Mouse (Mus musculus): ENCODE data around the gene Gm4737. TPM values are rescaled to one million over a fixed set of nuclear protein-coding genes. Genes with fewer than 3 reads are reported as not detected.

The Gm4737 gene
- total and polyA plus RNA-seq, 3 experiments: 51.4 to 154 (median 118) TPM

GRCm38 (mm10) chr16:46148661-46149341 lies 6.1 kb downstream of the Gm4737 start:
- H3K9ac ChIP-seq (ENCODE audit: insufficient read depth, low read depth): no peak overlapping the region
- H3K36me3 ChIP-seq (replicated peaks in 1 of 2; ENCODE audit: control insufficient read depth in 1 of 2, insufficient read depth in 1 of 2, low read length in 1 of 2): no peaks in the 10 kb centered on the region
- H3K27me3 ChIP-seq (replicated peaks): no peaks in the 10 kb centered on the region
- H3K79me2 ChIP-seq (replicated peaks; ENCODE audit: control insufficient read depth, extremely low read depth, insufficient read depth, poor library complexity, severe bottlenecking): no peaks in the 10 kb centered on the region
- TF ChIP-seq ZC3H11A (IDR thresholded peaks at IDR 0.05; ENCODE audit: low read depth, low read length): no peak
- no peak for TF ChIP-seq EP300 (IDR thresholded peaks at IDR 0.05; ENCODE audit: low read length)
- no peak for TF ChIP-seq MAZ (IDR thresholded peaks at IDR 0.05; ENCODE audit: low read depth, low read length)
- no peak for TF ChIP-seq GABPA (IDR thresholded peaks at IDR 0.05; ENCODE audit: insufficient replicate concordance, low read depth, low read length)
- TF ChIP-seq MAX (IDR thresholded peaks at IDR 0.05; ENCODE audit: low read length): no peak
- no peak for TF ChIP-seq KAT2A (IDR thresholded peaks at IDR 0.05; ENCODE audit: insufficient replicate concordance, low read length)
- TF ChIP-seq USF1 (IDR thresholded peaks at IDR 0.05; ENCODE audit: low read depth, low read length): no peak
- TF ChIP-seq SIN3A (IDR thresholded peaks at IDR 0.05; ENCODE audit: low read length): no peak
- no peak for TF ChIP-seq ZNF384 (IDR thresholded peaks at IDR 0.05; ENCODE audit: low read depth, low read length)
- no peak for TF ChIP-seq POLR2AphosphoS2 (IDR thresholded peaks at IDR 0.05; ENCODE audit: low read depth, low read length)
- no peak for TF ChIP-seq BHLHE40 (IDR thresholded peaks at IDR 0.05; ENCODE audit: low read depth, low read length)
- TF ChIP-seq CHD1 (IDR thresholded peaks at IDR 0.05; ENCODE audit: low read depth, low read length): no peak
- no peak for TF ChIP-seq MEF2A (IDR thresholded peaks at IDR 0.05; ENCODE audit: borderline replicate concordance, low read depth, low read length)
- TF ChIP-seq RAD21 (IDR thresholded peaks at IDR 0.05; ENCODE audit: low read depth, low read length): no peak
- TF ChIP-seq JUN (IDR thresholded peaks at IDR 0.05; ENCODE audit: insufficient read depth, low read depth, low read length): no peak
- TF ChIP-seq E2F4 (IDR thresholded peaks at IDR 0.05; ENCODE audit: insufficient replicate concordance, low read depth, low read length): no peak
- no peak for TF ChIP-seq CTCF (conservative IDR thresholded peaks at IDR 0.05 in 1 of 2, IDR thresholded peaks at IDR 0.05 in 1 of 2; ENCODE audit: low read depth in 2 of 2, low read length in 2 of 2)
- no peak overlapping the region for H3K4me3 ChIP-seq (replicated peaks in 1 of 3; ENCODE audit: low read depth in 2 of 3, low read length in 2 of 3, poor library complexity in 1 of 3)
- no peaks in the 10 kb centered on the region for H3K4me1 ChIP-seq (ENCODE audit: control insufficient read depth in 1 of 2, insufficient read depth in 2 of 2)
- dilution Hi-C loops (cut with MboI; ENCODE audit: extremely low pct_ligation_motif_present, extremely low pct_unique_long_range_greater_than_20kb, low sequenced_read_pairs) (no loop called here), in situ Hi-C loops (cut with MboI; ENCODE audit: low pct_ligation_motif_present, low pct_unique_long_range_greater_than_20kb, low sequenced_read_pairs) (no loop called here)
- H3K9me3 ChIP-seq (replicated peaks; ENCODE audit: low read length): peaks cover 35% of the 10 kb centered on the region
- H3K4me2 ChIP-seq (ENCODE audit: insufficient read depth, low read depth, poor library complexity, severe bottlenecking): no peak overlapping the region
- no peak overlapping the region for H3K27ac ChIP-seq (ENCODE audit: insufficient read depth, low read depth)
- no peak for DNase-seq (ENCODE audit: extremely low read depth)

GRCm38 (mm10) chr16:46146962-46147361 lies 7.9 kb downstream of the Gm4737 start:
- H3K79me2 ChIP-seq (replicated peaks; ENCODE audit: control insufficient read depth, extremely low read depth, insufficient read depth, poor library complexity, severe bottlenecking): no peaks in the 10 kb centered on the region
- H3K4me1 ChIP-seq (ENCODE audit: control insufficient read depth in 1 of 2, insufficient read depth in 2 of 2): no peaks in the 10 kb centered on the region
- H3K36me3 ChIP-seq (replicated peaks in 1 of 2; ENCODE audit: control insufficient read depth in 1 of 2, insufficient read depth in 1 of 2, low read length in 1 of 2): no peaks in the 10 kb centered on the region
- no peak overlapping the region for H3K27ac ChIP-seq (ENCODE audit: insufficient read depth, low read depth)
- no peak for DNase-seq (ENCODE audit: extremely low read depth)
- in situ Hi-C loops (cut with MboI; ENCODE audit: low pct_ligation_motif_present, low pct_unique_long_range_greater_than_20kb, low sequenced_read_pairs): no loop called here
- TF ChIP-seq POLR2AphosphoS2 (IDR thresholded peaks at IDR 0.05; ENCODE audit: low read depth, low read length) (no peak), PAX5 (IDR thresholded peaks at IDR 0.05; ENCODE audit: low read length) (no peak), RCOR1 (conservative IDR thresholded peaks at IDR 0.05; ENCODE audit: low read depth, low read length) (no peak), BHLHE40 (IDR thresholded peaks at IDR 0.05; ENCODE audit: low read depth, low read length) (no peak), TCF12 (IDR thresholded peaks at IDR 0.05; ENCODE audit: low read depth, low read length) (no peak), MAX (IDR thresholded peaks at IDR 0.05; ENCODE audit: low read length) (no peak), RAD21 (IDR thresholded peaks at IDR 0.05; ENCODE audit: low read depth, low read length) (no peak)
- no peaks in the 10 kb centered on the region for H3K27me3 ChIP-seq (replicated peaks)
- no peak overlapping the region for H3K4me3 ChIP-seq (replicated peaks in 1 of 3; ENCODE audit: low read depth in 2 of 3, low read length in 2 of 3, poor library complexity in 1 of 3)
- no peak overlapping the region for H3K9ac ChIP-seq (ENCODE audit: insufficient read depth, low read depth)
- dilution Hi-C loops (cut with MboI; ENCODE audit: extremely low pct_ligation_motif_present, extremely low pct_unique_long_range_greater_than_20kb, low sequenced_read_pairs): no loop called here
- peaks cover 35% of the 10 kb centered on the region for H3K9me3 ChIP-seq (replicated peaks; ENCODE audit: low read length)
- no peak overlapping the region for H3K4me2 ChIP-seq (ENCODE audit: insufficient read depth, low read depth, poor library complexity, severe bottlenecking)

Data from CH12.LX (cell line).